Mouse (Mus musculus): ENCODE results near the gene Arap2.
A peak's percentile ranks its signal among the peaks of the same experiment; 100 is the strongest.

DNA sequence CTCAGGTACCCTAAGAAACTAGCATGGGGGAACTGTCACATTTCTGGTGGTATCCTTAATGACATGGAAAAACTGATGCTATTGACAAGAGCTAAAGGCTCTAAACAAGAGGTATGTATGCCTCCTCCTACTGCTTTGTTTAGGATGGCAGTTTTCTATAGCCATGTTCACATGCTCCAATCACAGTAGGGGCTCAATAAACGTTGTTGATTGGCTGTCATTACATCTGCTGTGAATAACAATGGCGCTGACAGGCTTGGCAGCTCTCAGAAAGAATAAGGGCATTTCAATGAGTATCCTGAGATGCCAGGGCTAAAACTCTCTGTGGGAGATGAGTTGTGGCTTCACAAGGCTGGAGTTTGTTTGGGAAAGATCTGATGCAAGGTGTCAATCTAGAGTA, 183.3 kb downstream of the Arap2 start:
- TF ChIP-seq CTCF (conservative IDR thresholded peaks at IDR 0.05; ENCODE audit: low read length) (no peak), NANOG (IDR thresholded peaks at IDR 0.05; ENCODE audit: borderline replicate concordance, low read length) (peak; percentile 39; the same call in 1 of the 2 replicates)
